In genomic region chr7:130073890-130074819, GRCm38 (mm10) we compare ENCODE assay signal across 9 mouse cellular contexts.
DNase-seq lines count a peak whose midpoint lies in the region; ATAC-seq lines count a peak whose summit lies in the region.
"Had no signal": no experiment of that assay in that cellular context is flagged by ENCODE, and none has a peak within 500 bp of the region (broad histone marks: within the 10 kb centered on the region; RNA-seq: fewer than 3 reads in every experiment).

No protein-coding gene starts in this region.

- no peaks in the 10 kb centered on the region for H3K27me3 ChIP-seq in kidney, embryonic 14.5 days (ENCODE audit: control insufficient read depth, insufficient read depth, low read length)
- H3K27me3 ChIP-seq in embryonic facial prominence, embryonic 13.5 days: no peaks in the 10 kb centered on the region
- H3K27me3 ChIP-seq: Patski had no signal

- peak overlapping the region; percentile 51 for H3K4me2 ChIP-seq in kidney, embryonic 14.5 days (replicated peaks; ENCODE audit: low read depth, low read length)
- peak overlapping the region; percentile 63 for H3K4me2 ChIP-seq in embryonic facial prominence, embryonic 13.5 days

- H3K9ac ChIP-seq in kidney, embryonic 14.5 days (ENCODE audit: low read depth, low read length): peak overlapping the region; percentile 14; the same call in 1 of the 2 replicates
- peak overlapping the region; percentile 58 for H3K9ac ChIP-seq in embryonic facial prominence, embryonic 13.5 days

- H3K4me3 ChIP-seq in kidney, embryonic 14.5 days (ENCODE audit: low read length): peak overlapping the region; percentile 20; the same call in 1 of the 2 replicates
- peak overlapping the region; percentile 34 for H3K4me3 ChIP-seq in embryonic facial prominence, embryonic 13.5 days

- H3K9me3 ChIP-seq in kidney, embryonic 14.5 days (ENCODE audit: control insufficient read depth, low read length): no peaks in the 10 kb centered on the region
- no peaks in the 10 kb centered on the region for H3K9me3 ChIP-seq in embryonic facial prominence, embryonic 13.5 days

- intact Hi-C loops in heart, postnatal 25 days (cut with DNase I): no loop called here
- intact Hi-C loops in gastrocnemius, postnatal 36 days (cut with DNase I): no loop called here

- ATAC-seq in kidney, embryonic 14.5 days (ENCODE audit: low FRiP score, low TSS enrichment): peak; percentile 35; the same call in 1 of the 2 replicates
- no peak for ATAC-seq in embryonic facial prominence, embryonic 13.5 days (ENCODE audit: insufficient number of reproducible peaks, insufficient read depth, low FRiP score, low TSS enrichment, low read depth)
- ATAC-seq: Patski had no signal

- no peaks in the 10 kb centered on the region for H3K36me3 ChIP-seq in kidney, embryonic 14.5 days (ENCODE audit: control insufficient read depth, insufficient read depth, low read length)
- H3K36me3 ChIP-seq in embryonic facial prominence, embryonic 13.5 days: no peaks in the 10 kb centered on the region

- WGBS in kidney, embryonic 14.5 days: 17% methylated on average over 27 of the region's 27 CpGs
- WGBS in embryonic facial prominence, embryonic 13.5 days: 7% methylated on average over 27 of the region's 27 CpGs

- H3K4me1 ChIP-seq in kidney, embryonic 14.5 days (ENCODE audit: control insufficient read depth, insufficient read depth, low read length): peaks cover 11% of the 10 kb centered on the region
- peaks cover 17% of the 10 kb centered on the region for H3K4me1 ChIP-seq in embryonic facial prominence, embryonic 13.5 days

- DNase-seq in kidney, adult 8-10 months: no peak
- peak; percentile 2 for DNase-seq in heart, postnatal 25 days (ENCODE audit: low spot score)
- peak; percentile 16 to 36 for DNase-seq in layer of hippocampus, postnatal 10 days (ENCODE audit: low spot score in 2 of 2)
- peak; percentile 62 for DNase-seq in lung, postnatal 10 days
- peak; percentile 20 for DNase-seq in right cerebral cortex, postnatal 14 days
- no peak for DNase-seq in gastrocnemius, postnatal 36 days

- H3K27ac ChIP-seq in kidney, embryonic 14.5 days (ENCODE audit: low read depth, low read length): peak overlapping the region; percentile 8; the same call in 1 of the 2 replicates
- H3K27ac ChIP-seq in embryonic facial prominence, embryonic 13.5 days: peak overlapping the region; percentile 92

Comparison
In these comparisons a context has a peak if more than half of its experiments do, and no peak if none do; other contexts are left out.
1. DNase-seq: peak in heart, postnatal 25 days (single experiment), layer of hippocampus, postnatal 10 days (2 of 2), lung, postnatal 10 days (single experiment) and right cerebral cortex, postnatal 14 days (single experiment); none in kidney, adult 8-10 months (0 of 2) and gastrocnemius, postnatal 36 days (0 of 2).